Mouse (Mus musculus) liver, embryonic 14.5 days (tissue): ENCODE measurements at regions not wholly inside any gene's neighbourhood (a gene's known extent, or its start where the extent isn't known, plus 50 kb on each side); places are given as distances from the start of the nearest gene placed in this dataset.

Experiments
- ATAC-seq: fragments of 200-750 bp; cut with Nextera tagmentation; 2 replicates; pipeline ENCODE4 v1.8.0; 2017; ENCODE audit warnings: moderate number of reproducible peaks, mild to moderate bottlenecking, moderate library complexity; ENCODE audit not compliant: insufficient read depth
- DNase-seq, 3 experiments: peaks; one replicate each; pipeline ENCODE4 v3.0.0-alpha.2; 2012 to 2013; ENCODE audit warnings: low read depth in 3 of 3, low spot score in 3 of 3
- H3K27ac ChIP-seq: fragments of 300-500 bp; sonication (generic); 2 replicates; pipeline ENCODE4 v1.5.1; 2014; ENCODE audit warnings: moderate library complexity, mild to moderate bottlenecking, control low read depth, inconsistent platforms
- H3K27me3 ChIP-seq: fragments of 300-500 bp; sonication (generic); 2 replicates; pipeline ENCODE4 v1.6.1; 2014; ENCODE audit warnings: mild to moderate bottlenecking, low read length, moderate library complexity; ENCODE audit not compliant: control insufficient read depth, insufficient read depth
- H3K36me3 ChIP-seq: fragments of 300-500 bp; sonication (generic); replicated peaks from 2 replicates; pipeline ENCODE4 v1.6.1; 2014; ENCODE audit warnings: low read depth; ENCODE audit not compliant: control insufficient read depth, insufficient read depth
- H3K4me1 ChIP-seq, 2 experiments: fragments of 200-500 bp in 1 of 2; fragments of 300-500 bp in 1 of 2; sonication (generic) in 1 of 2; replicated peaks; 2 replicates each; pipeline ENCODE4 v1.6.1; 2012 to 2014; ENCODE audit warnings: antibody characterized with exemption in 1 of 2, inconsistent platforms in 1 of 2, low read length in 1 of 2; ENCODE audit not compliant: control insufficient read depth in 2 of 2, insufficient read depth in 2 of 2
- H3K4me2 ChIP-seq: fragments of 300-500 bp; sonication (generic); 2 replicates; pipeline ENCODE4 v1.6.1; 2014; ENCODE audit warnings: low read depth, mild to moderate bottlenecking, control low read depth, moderate library complexity
- H3K4me3 ChIP-seq, 2 experiments: fragments of 200-500 bp in 1 of 2; fragments of 300-500 bp in 1 of 2; sonication (generic) in 1 of 2; 2 replicates each; pipeline ENCODE4 v1.5.1; 2012 to 2014; ENCODE audit warnings: low read depth in 2 of 2, low read length in 2 of 2, mild to moderate bottlenecking in 2 of 2, control low read depth in 1 of 2, inconsistent platforms in 1 of 2, moderate library complexity in 1 of 2; ENCODE audit not compliant: insufficient read depth in 1 of 2
- H3K9ac ChIP-seq: fragments of 300-500 bp; sonication (generic); replicated peaks from 2 replicates; pipeline ENCODE4 v1.6.1; 2014; ENCODE audit warnings: mild to moderate bottlenecking, control low read depth, moderate library complexity
- H3K9me3 ChIP-seq: fragments of 300-500 bp; sonication (generic); 2 replicates; pipeline ENCODE4 v1.6.1; 2016; ENCODE audit warnings: low read length, mixed read lengths; ENCODE audit not compliant: control insufficient read depth
- CTCF ChIP-seq: IDR thresholded peaks from 2 replicates; pipeline ENCODE4 v1.5.1; 2016; ENCODE audit warnings: antibody characterized with exemption, low read depth, control low read depth
- EP300 ChIP-seq: IDR thresholded peaks from 2 replicates; pipeline ENCODE4 v1.6.1; 2016; ENCODE audit warnings: antibody characterized with exemption, low read depth
- WGBS: fragments of 180-500 bp; shearing (Covaris S2); extraction: QIAGEN DNeasy Blood & Tissue Kit; methylation state at CpG from one replicate; pipeline ENCODE4 v1.1.7; 2014; ENCODE audit not compliant: insufficient replicate concordance; 5-methylcytosine and 5-hydroxymethylcytosine counted together

- Histone ChIP-seq H3K9ac (no peak overlapping the region), H3K4me2 (no peak overlapping the region), H3K9me3 (no peaks in the 10 kb centered on the region), H3K4me3 (no peak overlapping the region), H3K36me3 (no peaks in the 10 kb centered on the region), H3K27ac (no peak overlapping the region), H3K4me1 (no peaks in the 10 kb centered on the region), H3K27me3 (no peaks in the 10 kb centered on the region)
- TF ChIP-seq CTCF = no peak
- WGBS = 13% methylated on average over 10 of the region's 10 CpGs
- no peak for DNase-seq
- ATAC-seq = no peak
These were observed 57.9 kb downstream of the Sox9 start for GRCm38 (mm10) chr11:112839721-112840494.

- H3K4me1 ChIP-seq = no peaks in the 10 kb centered on the region
- ATAC-seq = no peak
- H3K4me2 ChIP-seq = no peak overlapping the region
- H3K9me3 ChIP-seq = no peaks in the 10 kb centered on the region
- no peak for TF ChIP-seq CTCF
- TF ChIP-seq EP300 = no peak
- no peak overlapping the region for H3K4me3 ChIP-seq
- WGBS = 11% methylated on average over 10 of the region's 10 CpGs
- H3K36me3 ChIP-seq = no peaks in the 10 kb centered on the region
- DNase-seq = no peak
- no peaks in the 10 kb centered on the region for H3K27me3 ChIP-seq
- no peak overlapping the region for H3K9ac ChIP-seq
- no peak overlapping the region for H3K27ac ChIP-seq
These were observed 58.4 kb downstream of the Sox9 start for GRCm38 (mm10) chr11:112840495-112840828.

GRCm38 (mm10) chr11:112844258-112844901, 62.4 kb downstream of the Sox9 start:
- Histone ChIP-seq H3K4me1 (no peaks in the 10 kb centered on the region), H3K27me3 (no peaks in the 10 kb centered on the region), H3K9me3 (no peaks in the 10 kb centered on the region), H3K36me3 (no peaks in the 10 kb centered on the region), H3K9ac (no peak overlapping the region), H3K4me2 (no peak overlapping the region), H3K4me3 (no peak overlapping the region), H3K27ac (no peak overlapping the region)
- no peak for TF ChIP-seq CTCF
- no peak for TF ChIP-seq EP300
- ATAC-seq (no peak), DNase-seq (no peak)
- 44% methylated on average over 8 of the region's 8 CpGs for WGBS

GRCm38 (mm10) chr11:112847146-112847545, 65.1 kb downstream of the Sox9 start:
- Histone ChIP-seq H3K9me3 (no peaks in the 10 kb centered on the region), H3K27me3 (no peaks in the 10 kb centered on the region), H3K4me3 (no peak overlapping the region), H3K4me1 (no peaks in the 10 kb centered on the region), H3K4me2 (no peak overlapping the region), H3K9ac (no peak overlapping the region), H3K36me3 (no peaks in the 10 kb centered on the region), H3K27ac (no peak overlapping the region)
- TF ChIP-seq CTCF (no peak), EP300 (no peak)
- ATAC-seq = no peak
- no peak for DNase-seq
- WGBS = 49% methylated on average over 2 of the region's 2 CpGs

- no peak overlapping the region for H3K4me3 ChIP-seq
- no peaks in the 10 kb centered on the region for H3K4me1 ChIP-seq
- H3K27ac ChIP-seq = no peak overlapping the region
- TF ChIP-seq CTCF (no peak), EP300 (no peak)
- WGBS = 52% methylated on average over 3 of the region's 3 CpGs
- no peak for DNase-seq
- H3K27me3 ChIP-seq = no peaks in the 10 kb centered on the region
- ATAC-seq = no peak
- H3K9ac ChIP-seq = no peak overlapping the region
- no peaks in the 10 kb centered on the region for H3K9me3 ChIP-seq
- H3K4me2 ChIP-seq = no peak overlapping the region
- H3K36me3 ChIP-seq = no peaks in the 10 kb centered on the region
These were observed 65.8 kb downstream of the Sox9 start for GRCm38 (mm10) chr11:112847851-112848250.
